Mouse (Mus musculus): ENCODE data around the gene Ssbp4.

The Ssbp4 gene

GRCm38 (mm10) chr8:70549412-70550184, 59.1 kb downstream of the Ssbp4 start:
- DNase-seq, result no peak

DNA sequence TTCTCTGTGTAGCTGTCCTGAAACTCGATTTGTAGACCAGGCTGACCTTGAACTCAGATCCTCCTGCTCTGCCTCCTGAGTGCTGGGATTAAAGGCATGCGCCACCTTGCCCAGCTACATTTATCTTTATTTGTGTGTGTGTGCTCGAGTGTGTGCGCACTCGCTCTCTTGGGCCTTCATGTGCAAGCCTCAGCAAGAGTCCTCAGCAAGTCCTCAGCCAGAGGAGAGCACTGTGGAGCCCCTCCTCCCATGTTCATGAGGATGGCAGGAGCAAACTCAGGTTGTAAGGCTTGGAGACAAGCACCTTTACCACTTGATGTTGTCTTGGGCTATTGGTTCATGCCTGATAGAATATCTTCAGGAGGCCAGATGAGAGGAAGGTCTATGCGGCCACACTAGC, 60.9 kb downstream of the Ssbp4 start:
- DNase-seq, result no peak
